Mouse (Mus musculus) embryonic facial prominence, embryonic 14.5 days (tissue): ENCODE measurements at regions not wholly inside any gene's neighbourhood (a gene's known extent, or its start where the extent isn't known, plus 50 kb on each side); places are given as distances from the start of the nearest gene placed in this dataset.
A peak's percentile ranks its signal among the peaks of the same experiment; 100 is the strongest.

Source experiments
- ATAC-seq: fragments of 200-750 bp; cut with Nextera tagmentation; 2 replicates; pipeline ENCODE4 v1.8.0; 2017; ENCODE audit warnings: low read depth, moderate number of reproducible peaks, moderate TSS enrichment
- DNase-seq: peaks from one replicate; pipeline ENCODE4 v3.0.0-alpha.2; 2015; ENCODE audit warnings: low spot score
- H3K27ac ChIP-seq: fragments of 300-500 bp; sonication (generic); replicated peaks from 2 replicates; pipeline ENCODE4 v1.5.1; 2014; ENCODE audit warnings: low read depth, mild to moderate bottlenecking, low read length, moderate library complexity
- H3K27me3 ChIP-seq: fragments of 300-500 bp; sonication (generic); replicated peaks from 2 replicates; pipeline ENCODE4 v1.6.1; 2014; ENCODE audit warnings: low read length; ENCODE audit not compliant: control insufficient read depth, insufficient read depth
- H3K36me3 ChIP-seq: fragments of 300-500 bp; sonication (generic); 2 replicates; pipeline ENCODE4 v1.6.1; 2014; ENCODE audit warnings: low read length, mixed read lengths; ENCODE audit not compliant: control insufficient read depth, insufficient read depth
- H3K4me1 ChIP-seq: fragments of 300-500 bp; sonication (generic); 2 replicates; pipeline ENCODE4 v1.6.1; 2014; ENCODE audit warnings: antibody characterized with exemption, low read length; ENCODE audit not compliant: control insufficient read depth, insufficient read depth
- H3K4me2 ChIP-seq: fragments of 300-500 bp; sonication (generic); 2 replicates; pipeline ENCODE4 v1.6.1; 2014; ENCODE audit warnings: low read depth, mild to moderate bottlenecking, low read length, moderate library complexity, mixed read lengths
- H3K4me3 ChIP-seq: fragments of 300-500 bp; sonication (generic); 2 replicates; pipeline ENCODE4 v1.5.1; 2014; ENCODE audit warnings: low read depth, mild to moderate bottlenecking, low read length
- H3K9ac ChIP-seq: fragments of 300-500 bp; sonication (generic); 2 replicates; pipeline ENCODE4 v1.6.1; 2014; ENCODE audit warnings: low read depth, mild to moderate bottlenecking, low read length, moderate library complexity, mixed read lengths
- H3K9me3 ChIP-seq: fragments of 300-500 bp; sonication (generic); 2 replicates; pipeline ENCODE4 v1.6.1; 2016; ENCODE audit warnings: low read length; ENCODE audit not compliant: control insufficient read depth
- WGBS: fragments of 180-500 bp; shearing (Covaris S2); extraction: QIAGEN DNeasy Blood & Tissue Kit; methylation state at CpG from one replicate; pipeline ENCODE4 v1.1.7; 2014; 5-methylcytosine and 5-hydroxymethylcytosine counted together

GRCm38 (mm10) chr8:109105693-109106092 lies 388.1 kb upstream of the Pmfbp1 start:
- 15% methylated on average over 6 of the region's 6 CpGs for WGBS
- Histone ChIP-seq H3K4me3 (no peak overlapping the region), H3K27me3 (no peaks in the 10 kb centered on the region; the same call in 1 of the 2 replicates), H3K4me2 (peak overlapping the region; percentile 36), H3K9me3 (no peaks in the 10 kb centered on the region), H3K27ac (no peak overlapping the region), H3K36me3 (no peaks in the 10 kb centered on the region), H3K4me1 (peaks cover 34% of the 10 kb centered on the region), H3K9ac (no peak overlapping the region)
- DNase-seq (peak; percentile 65), ATAC-seq (no peak)

GRCm38 (mm10) chr8:109106971-109107370 lies 386.9 kb upstream of the Pmfbp1 start:
- Histone ChIP-seq H3K9me3 (no peaks in the 10 kb centered on the region), H3K4me2 (peak overlapping the region; percentile 40), H3K9ac (peak overlapping the region; percentile 39; the same call in 1 of the 2 replicates), H3K36me3 (no peaks in the 10 kb centered on the region), H3K4me3 (no peak overlapping the region), H3K27ac (no peak overlapping the region), H3K27me3 (no peaks in the 10 kb centered on the region; the same call in 1 of the 2 replicates), H3K4me1 (peaks cover 34% of the 10 kb centered on the region)
- DNase-seq (peak; percentile 66), ATAC-seq (no peak)
- 26% methylated on average over 9 of the region's 9 CpGs for WGBS

- Histone ChIP-seq H3K36me3 (no peaks in the 10 kb centered on the region), H3K4me2 (no peak overlapping the region), H3K4me3 (no peak overlapping the region), H3K27ac (no peak overlapping the region), H3K4me1 (peaks cover 34% of the 10 kb centered on the region), H3K9ac (no peak overlapping the region), H3K9me3 (no peaks in the 10 kb centered on the region), H3K27me3 (no peaks in the 10 kb centered on the region; the same call in 1 of the 2 replicates)
- DNase-seq = no peak
- ATAC-seq = no peak
- WGBS = 47% methylated on average over 12 of the region's 12 CpGs
Observed at GRCm38 (mm10) chr8:109107762-109108161, 386.1 kb upstream of the Pmfbp1 start.

GRCm38 (mm10) chr8:109109390-109109789 lies 384.4 kb upstream of the Pmfbp1 start:
- no peak overlapping the region for H3K4me3 ChIP-seq
- no peaks in the 10 kb centered on the region for H3K9me3 ChIP-seq
- H3K27ac ChIP-seq = no peak overlapping the region
- no peaks in the 10 kb centered on the region for H3K36me3 ChIP-seq
- no peak overlapping the region for H3K9ac ChIP-seq
- H3K4me2 ChIP-seq = no peak overlapping the region
- peaks cover 34% of the 10 kb centered on the region for H3K4me1 ChIP-seq
- no peaks in the 10 kb centered on the region; the same call in 1 of the 2 replicates for H3K27me3 ChIP-seq
- WGBS = 83% methylated on average over 4 of the region's 4 CpGs
- DNase-seq (no peak), ATAC-seq (no peak)

- no peak for DNase-seq
- H3K27me3 ChIP-seq = no peaks in the 10 kb centered on the region
- H3K9me3 ChIP-seq = no peaks in the 10 kb centered on the region
- no peaks in the 10 kb centered on the region for H3K4me1 ChIP-seq
- no peak overlapping the region for H3K4me3 ChIP-seq
- 40% methylated on average over 6 of the region's 6 CpGs for WGBS
- no peak overlapping the region for H3K9ac ChIP-seq
- no peak overlapping the region for H3K27ac ChIP-seq
- H3K4me2 ChIP-seq = no peak overlapping the region
- no peaks in the 10 kb centered on the region for H3K36me3 ChIP-seq
- no peak for ATAC-seq
Observed at GRCm38 (mm10) chr8:109121776-109122175, 372.1 kb upstream of the Pmfbp1 start.

- no peaks in the 10 kb centered on the region for H3K36me3 ChIP-seq
- H3K27ac ChIP-seq = no peak overlapping the region
- no peak for DNase-seq
- WGBS = 90% methylated on average over 8 of the region's 8 CpGs
- H3K9me3 ChIP-seq = no peaks in the 10 kb centered on the region
- H3K4me2 ChIP-seq = no peak overlapping the region
- no peak overlapping the region for H3K4me3 ChIP-seq
- no peak for ATAC-seq
- H3K27me3 ChIP-seq = no peaks in the 10 kb centered on the region
- no peak overlapping the region for H3K9ac ChIP-seq
- H3K4me1 ChIP-seq = no peaks in the 10 kb centered on the region
Observed at GRCm38 (mm10) chr8:109142495-109143158, 351.2 kb upstream of the Pmfbp1 start.

- H3K27me3 ChIP-seq = no peaks in the 10 kb centered on the region
- H3K9ac ChIP-seq = no peak overlapping the region
- no peak overlapping the region for H3K4me3 ChIP-seq
- DNase-seq = no peak
- H3K27ac ChIP-seq = no peak overlapping the region
- 0 out of 2 replicates have a peak, but pooled peaks cover 3% of the 10 kb centered on the region for H3K4me1 ChIP-seq
- 74% methylated on average over 4 of the region's 4 CpGs for WGBS
- no peak for ATAC-seq
- H3K4me2 ChIP-seq = no peak overlapping the region
- H3K36me3 ChIP-seq = no peaks in the 10 kb centered on the region
- H3K9me3 ChIP-seq = peaks cover 15% of the 10 kb centered on the region
Observed at GRCm38 (mm10) chr8:109151711-109152110, 342.1 kb upstream of the Pmfbp1 start.

GRCm38 (mm10) chr8:109155489-109155888 lies 338.3 kb upstream of the Pmfbp1 start:
- Histone ChIP-seq H3K9ac (no peak overlapping the region), H3K4me2 (peak overlapping the region; percentile 20), H3K27ac (peak overlapping the region; percentile 18; the same call in 1 of the 2 replicates), H3K36me3 (no peaks in the 10 kb centered on the region), H3K27me3 (no peaks in the 10 kb centered on the region), H3K4me1 (0 out of 2 replicates have a peak, but pooled peaks cover 3% of the 10 kb centered on the region), H3K9me3 (peaks cover 15% of the 10 kb centered on the region), H3K4me3 (no peak overlapping the region)
- DNase-seq = peak; percentile 90
- 21% methylated on average over 11 of the region's 11 CpGs for WGBS
- ATAC-seq = peak; percentile 37; the same call in 1 of the 2 replicates

GRCm38 (mm10) chr8:109156016-109156415 lies 337.8 kb upstream of the Pmfbp1 start:
- ATAC-seq (no peak), DNase-seq (peak; percentile 47)
- Histone ChIP-seq H3K4me3 (no peak overlapping the region), H3K9ac (no peak overlapping the region), H3K27me3 (no peaks in the 10 kb centered on the region), H3K27ac (0 out of 2 replicates have a peak overlapping the region, but pooled peaks have one; percentile 18), H3K36me3 (no peaks in the 10 kb centered on the region), H3K4me1 (0 out of 2 replicates have a peak, but pooled peaks cover 3% of the 10 kb centered on the region), H3K4me2 (peak overlapping the region; percentile 20), H3K9me3 (peaks cover 13% of the 10 kb centered on the region)
- WGBS = 48% methylated on average over 8 of the region's 8 CpGs
